Mouse (Mus musculus) A20 (cell line): Measurements from ENCODE around the gene Rab14.
A peak's percentile ranks its signal among the peaks of the same experiment; 100 is the strongest.

ENCODE experiments used
- DNase-seq: peaks from one replicate; pipeline ENCODE4 v3.0.0-alpha.2; 2011; ENCODE audit warnings: low read depth, low spot score

Gene Rab14

DNA sequence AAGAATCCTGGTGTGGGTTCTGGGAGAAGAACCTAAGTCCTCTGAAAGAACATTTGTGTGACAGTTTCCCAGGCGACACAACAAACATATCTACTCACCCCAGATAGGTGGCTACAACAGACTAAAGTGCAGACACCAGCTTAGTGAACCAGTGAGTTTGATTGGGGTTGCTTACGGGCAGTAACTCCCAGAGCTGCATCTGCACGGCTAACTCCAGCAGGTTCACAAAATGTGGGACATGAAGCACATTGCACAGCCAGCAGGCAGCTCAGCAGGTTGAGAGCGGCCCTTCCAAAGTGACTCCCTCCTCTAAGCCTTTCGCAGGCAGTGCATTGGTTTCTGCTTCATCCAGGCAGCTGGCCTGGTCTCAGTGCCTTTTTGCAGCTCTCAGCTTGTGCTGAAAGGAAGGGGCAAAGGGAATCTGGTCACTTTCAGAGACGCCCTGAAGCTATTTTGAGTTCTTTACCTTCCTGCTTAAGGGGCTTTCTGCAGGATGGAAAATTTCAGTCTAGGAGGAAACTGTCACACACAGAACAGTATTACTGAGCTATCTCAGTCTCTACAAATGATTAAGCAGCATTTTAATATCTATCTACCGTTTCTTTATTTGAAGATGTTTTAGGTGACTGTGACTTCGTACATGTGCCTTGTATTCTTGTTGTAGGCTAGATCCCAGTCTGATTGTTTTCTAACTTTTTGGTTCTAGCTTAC, 46.9 kb downstream of the Rab14 start:
- DNase-seq: no peak

DNA sequence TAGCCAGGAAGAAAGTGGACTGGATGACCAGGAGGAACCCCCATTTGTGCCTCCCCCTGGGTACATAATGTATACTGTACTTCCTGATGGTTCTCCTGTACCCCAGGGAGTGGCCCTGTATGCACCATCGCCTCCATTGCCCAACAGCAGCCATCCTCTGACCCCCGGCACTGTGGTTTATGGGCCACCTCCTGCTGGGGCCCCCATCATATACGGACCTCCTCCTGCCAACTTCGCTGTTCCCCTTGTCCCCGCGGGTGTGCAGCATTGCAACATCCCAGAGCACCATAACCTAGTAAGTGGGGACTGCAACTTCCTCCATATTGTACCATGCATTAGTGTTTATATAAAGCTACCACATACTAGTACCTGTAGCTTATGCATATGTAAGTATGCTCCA, 47.7 kb downstream of the Rab14 start:
- DNase-seq: no peak

GRCm38 (mm10) chr2:35151303-35151882, 49.5 kb downstream of the Rab14 start:
- no peak for DNase-seq

- DNase-seq: no peak
Measured at GRCm38 (mm10) chr2:35148806-35149205, 52.1 kb downstream of the Rab14 start.

- no peak for DNase-seq
Measured at GRCm38 (mm10) chr2:35141673-35142072, 59.2 kb downstream of the Rab14 start.

- DNase-seq: no peak
Measured at GRCm38 (mm10) chr2:35138576-35138975, 62.3 kb downstream of the Rab14 start.

- DNase-seq: no peak
Measured at GRCm38 (mm10) chr2:35133891-35134290, 67.0 kb downstream of the Rab14 start.

DNA sequence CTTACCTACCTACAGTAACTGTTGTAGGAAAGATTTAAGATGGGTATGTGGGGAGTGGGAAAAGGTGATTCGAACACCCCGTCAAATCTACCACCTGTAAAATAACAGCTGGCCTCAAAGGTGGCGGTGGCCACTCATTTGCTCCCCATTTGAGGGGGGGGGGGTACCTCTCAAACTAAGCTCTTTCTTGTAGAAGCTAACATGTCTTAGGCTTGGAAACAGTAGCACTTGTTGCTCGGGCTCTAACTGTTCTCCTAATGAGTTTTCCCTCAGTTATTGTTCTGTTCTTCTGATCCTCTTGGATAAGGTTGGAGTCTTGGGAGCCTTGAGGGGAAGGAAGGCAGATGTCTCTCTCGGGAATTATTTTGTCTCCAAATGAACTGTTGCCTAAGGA, 68.3 kb downstream of the Rab14 start:
- DNase-seq: no peak

DNA sequence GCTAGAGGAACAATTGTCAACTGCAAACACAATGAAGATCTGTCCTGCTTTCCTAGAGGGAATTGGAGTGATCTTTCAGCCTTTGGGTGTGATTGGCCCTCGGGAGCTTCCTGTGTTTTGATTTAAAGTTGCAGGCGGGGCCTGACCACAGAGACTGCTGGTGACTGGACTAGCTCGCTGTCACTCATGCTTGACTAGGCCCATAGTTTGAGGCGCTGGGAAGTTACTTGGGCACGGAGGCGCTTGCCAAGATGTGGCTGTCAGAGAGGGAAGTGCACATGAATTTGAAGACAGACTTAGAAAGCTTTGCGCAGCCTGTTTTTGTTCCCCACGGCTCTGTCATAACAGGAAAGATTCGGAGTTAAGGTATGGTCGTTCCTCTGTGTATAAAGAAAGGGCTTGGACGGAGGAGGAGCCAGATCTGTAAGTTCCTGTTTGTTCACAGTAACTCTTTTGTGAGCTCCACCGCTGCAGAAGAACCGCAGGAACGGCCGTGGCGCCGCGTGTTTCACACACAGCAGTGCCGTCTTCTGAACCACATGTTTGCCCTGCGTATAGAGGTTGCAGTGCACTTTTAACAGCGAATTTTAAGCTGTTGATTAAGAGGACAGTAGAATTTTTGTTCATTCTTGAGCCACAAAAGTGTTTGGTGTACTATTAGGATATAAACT, 68.8 kb downstream of the Rab14 start:
- peak; percentile 97 for DNase-seq

GRCm38 (mm10) chr2:35131491-35131890, 69.4 kb downstream of the Rab14 start:
- no peak for DNase-seq
